Mouse (Mus musculus) frontal cortex, postnatal 36 days (tissue): Measurements from ENCODE around the gene Gucy2e.

Experiments used
- DNase-seq, 2 experiments: peaks; one replicate each; pipeline ENCODE4 v3.0.0; 2022; ENCODE audit warnings: low spot score in 2 of 2

Gucy2e gene

DNA sequence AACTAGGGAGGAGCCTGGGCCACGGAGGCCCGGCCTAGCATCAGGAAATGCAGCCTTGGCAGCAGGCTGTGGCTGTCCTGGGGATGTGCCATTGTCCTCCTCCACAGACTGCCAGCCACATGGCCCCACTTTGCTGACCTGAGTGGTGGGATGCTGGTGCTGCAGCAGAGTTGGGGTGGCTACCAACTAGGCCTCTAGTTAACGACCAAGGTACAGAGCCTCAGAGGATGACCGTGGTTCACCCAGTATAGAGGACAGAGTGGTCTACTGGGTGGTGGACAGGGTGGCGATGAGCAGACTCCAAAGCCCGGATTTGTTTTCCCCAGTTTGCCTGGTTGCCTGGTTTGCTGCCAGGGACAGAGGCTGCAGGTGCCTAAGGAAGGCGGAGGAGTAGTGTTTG, 62.1 kb downstream of the Gucy2e start:
- DNase-seq = no peak

DNA sequence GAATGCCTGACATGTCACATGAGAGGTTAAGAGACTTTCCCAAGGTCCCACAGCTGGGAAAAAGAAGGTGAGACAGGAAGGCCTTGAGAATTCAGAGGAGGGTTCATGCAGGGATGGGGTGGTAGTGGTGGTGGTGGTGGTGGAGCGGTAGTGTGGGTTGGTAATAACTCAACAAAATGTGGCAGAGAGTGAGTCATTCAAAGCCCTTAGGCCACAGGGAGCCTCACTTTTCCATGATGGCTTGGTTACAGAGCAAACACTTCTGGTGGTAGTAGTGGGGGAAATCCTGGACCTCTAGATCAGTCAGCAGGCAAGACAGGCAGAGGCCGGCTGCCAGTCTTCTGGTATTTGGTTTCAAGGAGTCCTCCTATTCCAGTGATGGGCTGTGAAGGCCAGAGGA, 64.2 kb downstream of the Gucy2e start:
- no peak for DNase-seq

DNA sequence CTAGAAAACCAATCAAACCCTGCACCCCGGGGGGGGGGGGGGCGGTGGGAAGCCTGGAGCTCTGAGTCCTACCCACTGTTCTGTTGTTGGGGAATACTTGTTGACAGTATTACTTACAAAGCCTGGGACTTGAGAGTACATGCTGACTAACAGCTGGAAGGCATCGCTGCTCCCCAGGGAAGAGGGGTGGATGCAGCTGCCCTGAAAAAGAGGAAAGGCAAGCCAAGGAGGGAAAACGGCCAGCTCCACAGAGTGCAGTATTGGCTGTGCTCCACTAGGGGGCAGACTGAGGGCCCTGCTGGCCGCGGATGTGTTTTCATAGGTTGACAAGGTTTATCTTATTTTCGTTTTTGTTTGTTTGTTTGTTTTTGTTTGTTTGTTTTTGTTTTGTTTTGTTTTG, 65.2 kb downstream of the Gucy2e start:
- no peak for DNase-seq

DNA sequence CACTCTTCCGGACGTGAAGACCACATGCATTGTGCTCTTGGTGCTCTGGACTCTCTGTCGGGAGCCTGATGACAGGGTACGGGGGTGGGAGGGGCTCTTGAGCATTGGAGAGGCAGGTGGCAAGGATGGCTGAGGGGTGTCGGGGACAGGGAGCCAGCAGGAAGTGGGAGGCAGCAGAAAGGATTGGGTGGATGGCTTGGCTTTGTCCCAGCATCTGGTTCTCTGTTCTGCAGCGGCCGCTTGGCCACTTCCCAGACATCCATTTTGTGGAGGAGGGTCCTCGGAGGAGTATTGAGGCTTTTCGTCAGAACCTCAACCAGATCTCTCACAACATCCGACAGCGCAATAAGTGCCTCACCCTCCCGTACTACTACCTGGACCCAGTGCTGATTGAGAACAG, 67.5 kb downstream of the Gucy2e start:
- DNase-seq = peak; percentile 67 to 73
